Mouse (Mus musculus): ENCODE data around the gene Stard7.

The Stard7 gene

GRCm38 (mm10) chr2:127323667-127324066 lies 53.6 kb downstream of the Stard7 start:
- DNase-seq = peak; percentile 21

- DNase-seq = peak; percentile 39
Measured at GRCm38 (mm10) chr2:127324456-127324855, 54.4 kb downstream of the Stard7 start.

- peak; percentile 72 for DNase-seq
Measured at GRCm38 (mm10) chr2:127328090-127328851, 58.3 kb downstream of the Stard7 start.

GRCm38 (mm10) chr2:127332807-127333570 lies 63.0 kb downstream of the Stard7 start:
- peak; percentile 87 for DNase-seq

- peak; percentile 78 for DNase-seq
Measured at GRCm38 (mm10) chr2:127333945-127334603, 64.1 kb downstream of the Stard7 start.

- peak; percentile 94 for DNase-seq
Measured at GRCm38 (mm10) chr2:127335078-127335541, 65.1 kb downstream of the Stard7 start.

- DNase-seq = peak; percentile 99
Measured at GRCm38 (mm10) chr2:127335767-127336496, 65.9 kb downstream of the Stard7 start, which contains the start of gene Dusp2. Dusp2 (plus strand) TSS chr2:127336159.

- no peak for DNase-seq
Measured at GRCm38 (mm10) chr2:127336497-127336832, 66.4 kb downstream of the Stard7 start.

- DNase-seq = peak; percentile 42
Measured at GRCm38 (mm10) chr2:127336885-127337284, 66.9 kb downstream of the Stard7 start.

GRCm38 (mm10) chr2:127337531-127337930 lies 67.5 kb downstream of the Stard7 start:
- DNase-seq = peak; percentile 83

GRCm38 (mm10) chr2:127338012-127338411 lies 68.0 kb downstream of the Stard7 start:
- DNase-seq = peak; percentile 45

GRCm38 (mm10) chr2:127338416-127338815 lies 68.4 kb downstream of the Stard7 start, which contains the start of gene Astl:
Astl (plus strand) TSS chr2:127338639.
- no peak for DNase-seq

- peak; percentile 71 for DNase-seq
Measured at GRCm38 (mm10) chr2:127338833-127339232, 68.8 kb downstream of the Stard7 start.

GRCm38 (mm10) chr2:127339262-127339661 lies 69.2 kb downstream of the Stard7 start:
- no peak for DNase-seq

GRCm38 (mm10) chr2:127341159-127341558 lies 71.1 kb downstream of the Stard7 start:
- peak; percentile 88 for DNase-seq

GRCm38 (mm10) chr2:127346334-127346733 lies 76.3 kb downstream of the Stard7 start:
- peak; percentile 53 for DNase-seq

GRCm38 (mm10) chr2:127347147-127347985 lies 77.3 kb downstream of the Stard7 start:
- no peak for DNase-seq
